Mouse (Mus musculus): ENCODE results near the gene Gm17067. TPM values are rescaled to one million over a fixed set of nuclear protein-coding genes. Genes with fewer than 3 reads are reported as not detected.
"Not testable (repeated sequence)": the region's sequence is repeated elsewhere in the genome, so short reads cannot be mapped to it uniquely, and the experiment has no call there.

The Gm17067 gene
- total RNA-seq (2014; rRNA removed) (not detected in 2 replicates), polyA plus RNA-seq (2015; fragmentation: Nextera tagmentation; extraction: Ambion mirVana) (not detected in 2 replicates)

DNA sequence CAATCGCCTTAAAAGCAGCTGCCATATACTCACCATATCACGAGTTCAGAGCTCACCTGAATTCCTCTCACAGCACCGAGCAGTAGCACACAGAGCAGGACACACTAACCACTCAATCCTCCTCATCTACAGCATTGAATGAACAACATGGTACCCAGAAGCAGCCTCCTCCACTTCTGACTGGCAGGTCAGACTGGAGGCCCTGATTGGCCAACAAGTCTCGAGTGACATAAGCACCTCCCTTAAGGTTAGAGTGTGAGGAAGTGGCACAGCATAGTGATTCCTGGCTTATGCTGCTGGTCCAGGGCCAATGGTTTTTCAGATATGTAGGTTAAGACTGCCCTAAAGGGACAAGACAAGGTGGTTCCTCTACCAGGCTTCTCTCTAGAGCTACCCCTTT, at the start of gene Gm17067:
Gene Gm17067 (minus strand): TSS at position 101 of the 400 bp plus-strand sequence.
- ATAC-seq; H3K27me3 ChIP-seq (ENCODE audit: insufficient read depth, low read length); H3K9ac ChIP-seq; H3K4me1 ChIP-seq (ENCODE audit: insufficient read depth); H3K36me3 ChIP-seq (ENCODE audit: insufficient read depth); H3K27ac ChIP-seq (ENCODE audit: low read depth, low read length); H3K4me2 ChIP-seq (ENCODE audit: low read depth); H3K9me3 ChIP-seq (ENCODE audit: low read length); DNase-seq; H3K4me3 ChIP-seq (ENCODE audit: low read depth, low read length): not testable (repeated sequence)
- 94% methylated on average over 4 of the region's 4 CpGs for WGBS

DNA sequence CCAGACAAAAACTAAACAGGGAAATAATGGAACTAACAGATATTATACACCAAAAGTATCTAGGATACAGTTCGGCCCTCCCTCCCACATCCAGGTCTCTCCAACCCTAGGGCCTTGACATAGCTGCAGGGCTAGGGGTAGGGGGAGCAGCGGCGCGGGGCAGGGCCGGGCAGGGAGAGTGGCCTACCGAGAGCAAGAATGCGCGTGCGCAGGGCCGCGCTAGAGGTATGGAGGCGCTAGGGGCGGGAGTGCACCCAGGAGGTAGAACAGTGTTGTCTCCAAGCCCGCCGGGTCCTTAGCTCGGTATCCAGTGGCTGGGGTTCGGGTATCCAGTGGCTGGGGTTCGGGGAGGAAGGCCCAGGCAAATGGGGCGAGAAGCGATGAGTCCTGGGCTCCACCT, 23.0 kb upstream of the Gm17067 start:
- Histone ChIP-seq H3K4me2 (ENCODE audit: low read depth) (no peak overlapping the region), H3K27ac (ENCODE audit: low read depth, low read length) (no peak overlapping the region), H3K36me3 (ENCODE audit: insufficient read depth) (no peaks in the 10 kb centered on the region), H3K9me3 (ENCODE audit: low read length) (no peaks in the 10 kb centered on the region), H3K4me1 (ENCODE audit: insufficient read depth) (no peaks in the 10 kb centered on the region), H3K4me3 (ENCODE audit: low read depth, low read length) (no peak overlapping the region), H3K27me3 (ENCODE audit: insufficient read depth, low read length) (no peaks in the 10 kb centered on the region), H3K9ac (no peak overlapping the region)
- TF ChIP-seq CTCF (IDR thresholded peaks at IDR 0.05; ENCODE audit: low read depth), result no peak
- WGBS, result 42% methylated on average over 20 of the region's 20 CpGs
- DNase-seq, result no peak
- no peak for ATAC-seq

DNA sequence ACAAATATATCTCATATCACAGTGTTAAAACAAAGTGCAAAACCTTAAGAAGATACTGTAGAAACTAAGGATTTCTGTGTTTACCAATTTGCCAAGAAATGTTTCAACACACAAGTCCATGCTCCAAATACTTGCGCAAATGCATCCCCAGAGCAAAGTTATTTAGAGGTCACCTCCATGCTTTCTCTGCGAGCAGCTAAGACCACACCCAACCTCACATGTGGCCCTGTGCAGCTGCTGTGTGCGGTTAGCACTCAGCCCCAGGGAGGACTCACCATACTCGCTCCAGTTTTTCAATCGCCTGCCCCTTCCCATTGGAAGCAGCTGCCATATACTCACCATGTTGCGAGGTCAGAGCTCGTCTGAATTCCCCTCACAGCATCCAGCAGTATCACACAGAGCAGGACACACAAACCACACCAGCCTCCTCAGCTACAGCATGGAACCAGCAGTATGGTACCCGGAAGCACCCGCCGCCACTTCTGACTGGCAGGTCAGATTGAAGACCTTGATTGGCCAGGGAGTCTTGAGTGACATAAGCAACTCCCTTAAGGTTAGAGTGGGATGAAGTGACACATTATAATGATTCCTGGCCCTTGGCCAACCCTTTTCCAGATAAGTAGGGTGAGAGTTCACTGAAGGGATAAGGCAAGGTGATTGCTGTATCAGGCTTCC, 11.9 kb upstream of the Gm17067 start:
- ATAC-seq (no peak), DNase-seq (no peak)
- no peak overlapping the region for H3K9ac ChIP-seq
- H3K27me3 ChIP-seq (ENCODE audit: insufficient read depth, low read length), result no peaks in the 10 kb centered on the region
- H3K4me1 ChIP-seq (ENCODE audit: insufficient read depth), result no peaks in the 10 kb centered on the region
- WGBS, result 90% methylated on average over 10 of the region's 10 CpGs
- no peak for TF ChIP-seq CTCF (IDR thresholded peaks at IDR 0.05; ENCODE audit: low read depth)
- no peak overlapping the region for H3K27ac ChIP-seq (ENCODE audit: low read depth, low read length)
- peaks cover 10% of the 10 kb centered on the region; the same call in 1 of the 2 replicates for H3K9me3 ChIP-seq (ENCODE audit: low read length)
- no peaks in the 10 kb centered on the region for H3K36me3 ChIP-seq (ENCODE audit: insufficient read depth)
- no peak overlapping the region for H3K4me2 ChIP-seq (ENCODE audit: low read depth)
- H3K4me3 ChIP-seq (ENCODE audit: low read depth, low read length), result no peak overlapping the region

DNA sequence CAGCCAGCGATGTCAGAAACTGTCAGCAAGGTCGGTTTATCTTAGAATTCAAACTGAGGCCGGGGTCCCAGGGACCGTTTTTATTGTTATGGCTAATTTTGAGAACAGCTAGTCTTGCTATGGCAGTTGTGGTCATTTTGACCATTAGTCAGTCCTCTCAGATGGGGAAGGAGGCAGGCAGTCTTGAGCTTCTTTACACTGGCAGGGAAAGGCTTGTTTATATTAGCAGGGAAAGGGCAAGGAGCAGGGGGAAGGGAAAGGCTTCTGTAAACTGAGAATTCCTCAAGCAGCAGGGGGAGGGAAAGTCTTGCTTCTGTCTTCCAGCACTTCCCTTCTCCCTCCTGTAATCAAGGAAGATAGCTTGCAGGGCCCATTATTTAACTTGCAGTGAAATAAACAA, 33.6 kb downstream of the Gm17067 start:
- H3K9ac ChIP-seq, result peak overlapping the region; percentile 53
- H3K36me3 ChIP-seq (ENCODE audit: insufficient read depth); H3K27ac ChIP-seq (ENCODE audit: low read depth, low read length); H3K9me3 ChIP-seq (ENCODE audit: low read length); H3K4me1 ChIP-seq (ENCODE audit: insufficient read depth); H3K27me3 ChIP-seq (ENCODE audit: insufficient read depth, low read length); ATAC-seq: not testable (repeated sequence)
- WGBS, result 3% methylated on average over 4 of the region's 4 CpGs
- H3K4me2 ChIP-seq (ENCODE audit: low read depth), result peak overlapping the region; percentile 53
- peak overlapping the region; percentile 49 for H3K4me3 ChIP-seq (ENCODE audit: low read depth, low read length)
- DNase-seq, result peak; percentile 0

DNA sequence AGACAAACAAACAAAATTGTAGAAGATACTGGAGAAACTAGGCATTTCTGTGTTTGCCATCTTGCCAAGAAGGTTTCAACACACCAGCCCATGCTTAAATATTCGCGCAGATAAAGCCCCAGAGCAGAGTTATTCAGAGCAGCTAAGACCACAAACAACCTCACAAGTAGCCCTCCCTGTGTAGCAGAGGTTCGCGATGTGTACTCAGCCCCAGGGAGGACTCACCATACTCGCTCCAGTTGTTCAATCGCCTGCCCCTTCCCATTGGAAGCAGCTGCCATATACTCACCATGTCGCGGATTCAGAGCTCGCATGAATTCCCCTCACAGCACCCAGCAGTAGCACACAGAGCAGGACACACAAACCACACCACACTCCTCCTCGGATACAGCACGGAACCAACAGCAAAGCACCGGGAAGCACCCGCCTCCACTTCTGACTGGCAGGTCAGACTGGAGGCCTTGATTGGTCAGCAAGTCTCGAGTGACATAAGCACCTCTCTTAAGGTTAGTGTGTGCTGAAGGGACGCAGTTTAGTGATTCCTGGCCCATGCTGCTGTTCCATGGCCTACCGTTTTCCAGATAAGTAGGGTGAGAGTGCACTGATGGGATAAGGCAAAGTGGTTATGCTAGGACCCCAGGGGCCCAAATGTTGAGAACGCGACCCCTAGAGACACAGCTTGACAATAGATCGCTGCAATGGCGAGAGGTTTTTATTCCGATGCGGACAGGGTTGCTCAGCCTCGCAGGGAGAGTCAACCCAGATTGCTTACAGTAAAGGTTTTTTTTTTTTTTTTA, 34.3 kb downstream of the Gm17067 start, which contains the start of gene Zfp975:
Gene Zfp975 (minus strand): TSS at position 381 of the 797 bp plus-strand sequence.
- Histone ChIP-seq H3K27ac (ENCODE audit: low read depth, low read length) (peak within 1 kb of the TSS; percentile 45; the same call in 1 of the 2 replicates), H3K4me3 (ENCODE audit: low read depth, low read length) (peak within 1 kb of the TSS; percentile 49), H3K9ac (peak within 1 kb of the TSS; percentile 53), H3K4me2 (ENCODE audit: low read depth) (peak within 1 kb of the TSS; percentile 53)
- ATAC-seq (peak; percentile 99), DNase-seq (peak; percentile 83)
- TF ChIP-seq CTCF (IDR thresholded peaks at IDR 0.05; ENCODE audit: low read depth), result peak; percentile 26; the same call in 1 of the 2 replicates
- not testable (repeated sequence) for H3K36me3 ChIP-seq (ENCODE audit: insufficient read depth); H3K9me3 ChIP-seq (ENCODE audit: low read length); H3K4me1 ChIP-seq (ENCODE audit: insufficient read depth); H3K27me3 ChIP-seq (ENCODE audit: insufficient read depth, low read length)
- WGBS, result under 1% methylated on average over 23 of the region's 23 CpGs

DNA sequence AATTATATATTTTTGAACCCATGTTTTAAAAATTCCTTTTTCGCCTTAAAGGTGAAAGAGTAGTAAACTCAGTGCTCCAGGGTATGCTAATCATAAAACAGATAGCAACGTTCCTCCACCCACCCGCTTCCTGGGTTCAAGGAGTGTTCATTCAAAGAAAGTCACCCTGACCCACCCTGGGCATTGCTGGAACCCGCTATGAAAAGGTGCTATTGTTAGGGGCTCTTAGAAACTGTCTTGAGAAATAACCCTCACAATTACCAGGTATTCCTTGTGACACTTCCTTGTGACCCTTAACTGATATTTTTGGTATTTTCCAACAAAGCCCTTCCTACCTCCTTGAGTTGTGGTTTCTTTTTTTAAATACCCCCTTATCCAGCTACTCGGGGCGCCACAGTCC, 46.7 kb downstream of the Gm17067 start:
- H3K4me3 ChIP-seq (ENCODE audit: low read depth, low read length); H3K9ac ChIP-seq; H3K4me2 ChIP-seq (ENCODE audit: low read depth); ATAC-seq; H3K9me3 ChIP-seq (ENCODE audit: low read length); H3K36me3 ChIP-seq (ENCODE audit: insufficient read depth); H3K27me3 ChIP-seq (ENCODE audit: insufficient read depth, low read length); H3K27ac ChIP-seq (ENCODE audit: low read depth, low read length); DNase-seq; H3K4me1 ChIP-seq (ENCODE audit: insufficient read depth): not testable (repeated sequence)
- WGBS, result 93% methylated on average over 6 of the region's 6 CpGs

DNA sequence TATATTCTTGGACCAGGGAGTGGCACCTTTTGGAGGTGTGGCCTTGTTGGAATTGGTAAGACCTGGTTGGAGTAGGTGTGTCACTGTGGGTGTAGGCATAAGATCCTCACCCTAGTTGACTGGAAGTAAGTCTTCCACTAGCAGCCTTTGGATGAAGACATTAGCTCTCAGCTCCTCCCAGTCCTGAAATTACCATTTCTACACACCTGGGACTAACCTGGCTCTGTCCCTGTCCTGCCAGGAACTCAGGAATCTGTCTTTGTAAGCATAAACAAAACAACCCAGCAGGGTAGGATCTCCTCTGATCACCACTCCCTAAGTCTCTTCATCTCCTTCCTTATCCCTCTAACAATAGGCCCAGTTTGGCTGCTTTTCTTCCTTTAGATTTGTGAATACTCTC, 47.2 kb downstream of the Gm17067 start:
- not testable (repeated sequence) for H3K9ac ChIP-seq; ATAC-seq; H3K4me1 ChIP-seq (ENCODE audit: insufficient read depth); H3K27ac ChIP-seq (ENCODE audit: low read depth, low read length); DNase-seq; H3K4me2 ChIP-seq (ENCODE audit: low read depth); H3K27me3 ChIP-seq (ENCODE audit: insufficient read depth, low read length); H3K4me3 ChIP-seq (ENCODE audit: low read depth, low read length); H3K36me3 ChIP-seq (ENCODE audit: insufficient read depth); H3K9me3 ChIP-seq (ENCODE audit: low read length)

DNA sequence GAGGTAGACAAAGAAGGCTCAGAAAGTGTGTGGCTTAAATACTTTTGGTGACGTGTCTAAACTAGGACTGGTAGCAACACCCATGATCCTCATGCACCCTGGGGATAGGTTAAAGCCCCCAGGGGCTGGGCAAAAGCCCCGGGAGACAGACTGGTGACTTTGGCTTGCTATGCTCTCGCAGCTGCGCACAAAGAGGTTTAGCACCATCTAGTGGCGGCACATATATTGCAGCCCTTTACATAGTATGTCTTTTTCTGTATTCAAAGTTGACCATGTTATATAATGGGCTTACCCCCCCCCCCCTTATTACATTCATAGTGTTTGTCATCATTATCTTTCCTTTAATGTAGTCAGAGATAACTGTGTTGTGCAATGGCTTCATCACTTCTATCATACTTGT, 66.7 kb downstream of the Gm17067 start:
- not testable (repeated sequence) for DNase-seq; H3K27me3 ChIP-seq (ENCODE audit: insufficient read depth, low read length); H3K4me3 ChIP-seq (ENCODE audit: low read depth, low read length); H3K4me2 ChIP-seq (ENCODE audit: low read depth); H3K27ac ChIP-seq (ENCODE audit: low read depth, low read length); H3K36me3 ChIP-seq (ENCODE audit: insufficient read depth); ATAC-seq; H3K9ac ChIP-seq; H3K4me1 ChIP-seq (ENCODE audit: insufficient read depth)
- 0 out of 2 replicates have a peak, but pooled peaks cover 11% of the 10 kb centered on the region for H3K9me3 ChIP-seq (ENCODE audit: low read length)
- 66% methylated on average over 4 of the region's 5 CpGs for WGBS
